Mouse (Mus musculus): ENCODE results near the gene Apol10b. TPM values are rescaled to one million over a fixed set of nuclear protein-coding genes. Genes with fewer than 3 reads are reported as not detected.

Apol10b gene
- polyA plus RNA-seq, 1 experiment from 2014 or later: 0.08 TPM

- no peak for ATAC-seq (ENCODE audit: insufficient number of reproducible peaks, low FRiP score, low TSS enrichment, low read depth)
- no peak overlapping the region for H3K4me3 ChIP-seq (ENCODE audit: low read depth, low read length)
- no peaks in the 10 kb centered on the region for H3K9me3 ChIP-seq (ENCODE audit: control insufficient read depth, low read length)
- H3K27me3 ChIP-seq (ENCODE audit: control insufficient read depth, insufficient read depth, low read length): no peaks in the 10 kb centered on the region
- no peaks in the 10 kb centered on the region for H3K4me1 ChIP-seq (ENCODE audit: control insufficient read depth, insufficient read depth, low read length)
- H3K27ac ChIP-seq (replicated peaks; ENCODE audit: low read depth, low read length): no peak overlapping the region
- 69% methylated on average over 1 of the region's 1 CpGs for WGBS
- H3K4me2 ChIP-seq (ENCODE audit: low read depth, severe bottlenecking): no peak overlapping the region
- DNase-seq (ENCODE audit: low spot score): no peak
- H3K9ac ChIP-seq (ENCODE audit: low read length): no peak overlapping the region
- H3K36me3 ChIP-seq (ENCODE audit: control insufficient read depth, insufficient read depth, low read length): no peaks in the 10 kb centered on the region
These were observed 2.4 kb downstream of the Apol10b start for GRCm38 (mm10) chr15:77593557-77593956.

- no peak for ATAC-seq (ENCODE audit: insufficient number of reproducible peaks, low FRiP score, low TSS enrichment, low read depth)
- Histone ChIP-seq H3K4me3 (ENCODE audit: low read depth, low read length) (no peak overlapping the region), H3K27ac (replicated peaks; ENCODE audit: low read depth, low read length) (no peak overlapping the region), H3K36me3 (ENCODE audit: control insufficient read depth, insufficient read depth, low read length) (no peaks in the 10 kb centered on the region), H3K9ac (ENCODE audit: low read length) (no peak overlapping the region), H3K27me3 (ENCODE audit: control insufficient read depth, insufficient read depth, low read length) (no peaks in the 10 kb centered on the region), H3K9me3 (ENCODE audit: control insufficient read depth, low read length) (no peaks in the 10 kb centered on the region), H3K4me2 (ENCODE audit: low read depth, severe bottlenecking) (no peak overlapping the region), H3K4me1 (ENCODE audit: control insufficient read depth, insufficient read depth, low read length) (no peaks in the 10 kb centered on the region)
- DNase-seq (ENCODE audit: low spot score): no peak
- WGBS: 84% methylated on average over 2 of the region's 2 CpGs
These were observed 5.0 kb downstream of the Apol10b start for GRCm38 (mm10) chr15:77590881-77591280.

GRCm38 (mm10) chr15:77588981-77589380 lies 6.9 kb downstream of the Apol10b start:
- no peaks in the 10 kb centered on the region for H3K4me1 ChIP-seq (ENCODE audit: control insufficient read depth, insufficient read depth, low read length)
- no peaks in the 10 kb centered on the region for H3K36me3 ChIP-seq (ENCODE audit: control insufficient read depth, insufficient read depth, low read length)
- no peaks in the 10 kb centered on the region; the same call in 1 of the 2 replicates for H3K27me3 ChIP-seq (ENCODE audit: control insufficient read depth, insufficient read depth, low read length)
- DNase-seq (ENCODE audit: low spot score) (no peak), ATAC-seq (ENCODE audit: insufficient number of reproducible peaks, low FRiP score, low TSS enrichment, low read depth) (no peak)
- no peak overlapping the region for H3K27ac ChIP-seq (replicated peaks; ENCODE audit: low read depth, low read length)
- H3K9ac ChIP-seq (ENCODE audit: low read length): no peak overlapping the region
- no peak overlapping the region for H3K4me3 ChIP-seq (ENCODE audit: low read depth, low read length)
- H3K4me2 ChIP-seq (ENCODE audit: low read depth, severe bottlenecking): no peak overlapping the region
- H3K9me3 ChIP-seq (ENCODE audit: control insufficient read depth, low read length): no peaks in the 10 kb centered on the region

GRCm38 (mm10) chr15:77587026-77587425 lies 8.9 kb downstream of the Apol10b start:
- no peak overlapping the region for H3K9ac ChIP-seq (ENCODE audit: low read length)
- no peak overlapping the region for H3K4me2 ChIP-seq (ENCODE audit: low read depth, severe bottlenecking)
- H3K27ac ChIP-seq (replicated peaks; ENCODE audit: low read depth, low read length): no peak overlapping the region
- no peaks in the 10 kb centered on the region; the same call in 1 of the 2 replicates for H3K27me3 ChIP-seq (ENCODE audit: control insufficient read depth, insufficient read depth, low read length)
- H3K36me3 ChIP-seq (ENCODE audit: control insufficient read depth, insufficient read depth, low read length): no peaks in the 10 kb centered on the region
- no peaks in the 10 kb centered on the region for H3K4me1 ChIP-seq (ENCODE audit: control insufficient read depth, insufficient read depth, low read length)
- no peaks in the 10 kb centered on the region for H3K9me3 ChIP-seq (ENCODE audit: control insufficient read depth, low read length)
- DNase-seq (ENCODE audit: low spot score) (no peak), ATAC-seq (ENCODE audit: insufficient number of reproducible peaks, low FRiP score, low TSS enrichment, low read depth) (no peak)
- no peak overlapping the region for H3K4me3 ChIP-seq (ENCODE audit: low read depth, low read length)

- no peaks in the 10 kb centered on the region for H3K4me1 ChIP-seq (ENCODE audit: control insufficient read depth, insufficient read depth, low read length)
- H3K27me3 ChIP-seq (ENCODE audit: control insufficient read depth, insufficient read depth, low read length): no peaks in the 10 kb centered on the region; the same call in 1 of the 2 replicates
- no peak overlapping the region for H3K9ac ChIP-seq (ENCODE audit: low read length)
- H3K4me2 ChIP-seq (ENCODE audit: low read depth, severe bottlenecking): no peak overlapping the region
- DNase-seq (ENCODE audit: low spot score) (no peak), ATAC-seq (ENCODE audit: insufficient number of reproducible peaks, low FRiP score, low TSS enrichment, low read depth) (no peak)
- 80% methylated on average over 1 of the region's 1 CpGs for WGBS
- H3K9me3 ChIP-seq (ENCODE audit: control insufficient read depth, low read length): no peaks in the 10 kb centered on the region
- no peak overlapping the region for H3K4me3 ChIP-seq (ENCODE audit: low read depth, low read length)
- H3K27ac ChIP-seq (replicated peaks; ENCODE audit: low read depth, low read length): no peak overlapping the region
- H3K36me3 ChIP-seq (ENCODE audit: control insufficient read depth, insufficient read depth, low read length): no peaks in the 10 kb centered on the region
These were observed 14.2 kb downstream of the Apol10b start for GRCm38 (mm10) chr15:77581681-77582080.

- no peak for ATAC-seq (ENCODE audit: insufficient number of reproducible peaks, low FRiP score, low TSS enrichment, low read depth)
- WGBS: 94% methylated on average over 4 of the region's 4 CpGs
- H3K4me2 ChIP-seq (ENCODE audit: low read depth, severe bottlenecking): no peak overlapping the region
These were observed 16.6 kb downstream of the Apol10b start for GRCm38 (mm10) chr15:77579311-77579710.

GRCm38 (mm10) chr15:77578801-77579200 lies 17.1 kb downstream of the Apol10b start:
- H3K9me3 ChIP-seq (ENCODE audit: control insufficient read depth, low read length): no peaks in the 10 kb centered on the region
- no peak for DNase-seq (ENCODE audit: low spot score)
- no peaks in the 10 kb centered on the region for H3K4me1 ChIP-seq (ENCODE audit: control insufficient read depth, insufficient read depth, low read length)
- ATAC-seq (ENCODE audit: insufficient number of reproducible peaks, low FRiP score, low TSS enrichment, low read depth): no peak
- no peak overlapping the region for H3K27ac ChIP-seq (replicated peaks; ENCODE audit: low read depth, low read length)
- WGBS: 89% methylated on average over 2 of the region's 2 CpGs
- no peak overlapping the region for H3K4me2 ChIP-seq (ENCODE audit: low read depth, severe bottlenecking)
- H3K36me3 ChIP-seq (ENCODE audit: control insufficient read depth, insufficient read depth, low read length): no peaks in the 10 kb centered on the region
- H3K9ac ChIP-seq (ENCODE audit: low read length): no peak overlapping the region
- no peak overlapping the region for H3K4me3 ChIP-seq (ENCODE audit: low read depth, low read length)
- no peaks in the 10 kb centered on the region for H3K27me3 ChIP-seq (ENCODE audit: control insufficient read depth, insufficient read depth, low read length)

More at GRCm38 (mm10) chr15:77579311-77579710, 16.6 kb downstream of the Apol10b start:
- H3K27ac ChIP-seq (replicated peaks; ENCODE audit: low read depth, low read length): no peak overlapping the region
- H3K9me3 ChIP-seq (ENCODE audit: control insufficient read depth, low read length): no peaks in the 10 kb centered on the region
- H3K27me3 ChIP-seq (ENCODE audit: control insufficient read depth, insufficient read depth, low read length): no peaks in the 10 kb centered on the region
- H3K4me1 ChIP-seq (ENCODE audit: control insufficient read depth, insufficient read depth, low read length): no peaks in the 10 kb centered on the region
- no peak for DNase-seq (ENCODE audit: low spot score)
- H3K9ac ChIP-seq (ENCODE audit: low read length): no peak overlapping the region
- no peaks in the 10 kb centered on the region for H3K36me3 ChIP-seq (ENCODE audit: control insufficient read depth, insufficient read depth, low read length)
- H3K4me3 ChIP-seq (ENCODE audit: low read depth, low read length): no peak overlapping the region

GRCm38 (mm10) chr15:77563219-77563618 lies 32.7 kb downstream of the Apol10b start:
- no peak overlapping the region for H3K4me3 ChIP-seq (ENCODE audit: low read depth, low read length)
- H3K4me2 ChIP-seq (ENCODE audit: low read depth, severe bottlenecking): no peak overlapping the region
- ATAC-seq (ENCODE audit: insufficient number of reproducible peaks, low FRiP score, low TSS enrichment, low read depth): no peak
- no peak overlapping the region for H3K9ac ChIP-seq (ENCODE audit: low read length)
- DNase-seq (ENCODE audit: low spot score): no peak
- H3K27ac ChIP-seq (replicated peaks; ENCODE audit: low read depth, low read length): no peak overlapping the region
- no peaks in the 10 kb centered on the region for H3K36me3 ChIP-seq (ENCODE audit: control insufficient read depth, insufficient read depth, low read length)
- no peaks in the 10 kb centered on the region for H3K9me3 ChIP-seq (ENCODE audit: control insufficient read depth, low read length)
- H3K27me3 ChIP-seq (ENCODE audit: control insufficient read depth, insufficient read depth, low read length): no peaks in the 10 kb centered on the region
- no peaks in the 10 kb centered on the region for H3K4me1 ChIP-seq (ENCODE audit: control insufficient read depth, insufficient read depth, low read length)

GRCm38 (mm10) chr15:77561792-77562191 lies 34.1 kb downstream of the Apol10b start, which contains the start of gene 1700025B11Rik:
1700025B11Rik (minus strand) TSS chr15:77561892.
- H3K4me2 ChIP-seq (ENCODE audit: low read depth, severe bottlenecking): no peak within 1 kb of the TSS
- no peaks in the 10 kb centered on the region for H3K27me3 ChIP-seq (ENCODE audit: control insufficient read depth, insufficient read depth, low read length)
- no peaks in the 10 kb centered on the region for H3K4me1 ChIP-seq (ENCODE audit: control insufficient read depth, insufficient read depth, low read length)
- no peak for ATAC-seq (ENCODE audit: insufficient number of reproducible peaks, low FRiP score, low TSS enrichment, low read depth)
- no peak within 1 kb of the TSS for H3K4me3 ChIP-seq (ENCODE audit: low read depth, low read length)
- H3K9me3 ChIP-seq (ENCODE audit: control insufficient read depth, low read length): no peaks in the 10 kb centered on the region
- H3K9ac ChIP-seq (ENCODE audit: low read length): no peak within 1 kb of the TSS
- H3K36me3 ChIP-seq (ENCODE audit: control insufficient read depth, insufficient read depth, low read length): no peaks in the 10 kb centered on the region
- no peak for DNase-seq (ENCODE audit: low spot score)
- H3K27ac ChIP-seq (replicated peaks; ENCODE audit: low read depth, low read length): no peak within 1 kb of the TSS
